Mouse (Mus musculus) erythroblast, embryonic 14.5 days (primary cell): ENCODE results near the gene Bglap.

ENCODE experiments used
- GATA1 ChIP-seq: IDR thresholded peaks from 2 replicates; pipeline ENCODE4 v1.6.1; 2012; ENCODE audit warnings: low read length, inconsistent platforms, mixed read lengths
- TAL1 ChIP-seq: IDR thresholded peaks from 3 replicates; pipeline ENCODE4 v1.6.1; 2012; ENCODE audit warnings: low read length, inconsistent platforms, mixed read lengths

DNA sequence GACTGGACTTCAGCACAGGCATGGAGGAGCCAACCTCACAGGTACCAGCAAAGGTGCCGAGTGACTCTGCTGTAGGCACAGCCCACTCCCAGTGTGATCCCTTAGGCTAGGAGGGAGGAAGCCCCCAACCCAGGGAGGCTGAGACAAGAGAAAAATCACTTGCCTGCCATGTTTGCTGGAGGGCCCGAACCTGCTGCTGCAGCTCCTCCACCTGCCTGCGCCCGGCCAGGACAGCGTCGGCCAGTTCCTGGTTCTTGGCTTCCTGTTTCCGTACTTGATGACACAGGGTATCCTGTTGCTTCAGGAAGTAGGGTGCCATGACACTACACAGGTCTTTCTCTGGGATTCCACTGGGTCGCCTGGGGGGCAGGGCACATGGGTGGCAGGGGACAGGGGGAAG, 11.5 kb upstream of the Bglap start:
- no peak for TF ChIP-seq GATA1
- TF ChIP-seq TAL1: no peak
